Mouse (Mus musculus): Measurements from ENCODE around the gene Stxbp3.

DNA sequence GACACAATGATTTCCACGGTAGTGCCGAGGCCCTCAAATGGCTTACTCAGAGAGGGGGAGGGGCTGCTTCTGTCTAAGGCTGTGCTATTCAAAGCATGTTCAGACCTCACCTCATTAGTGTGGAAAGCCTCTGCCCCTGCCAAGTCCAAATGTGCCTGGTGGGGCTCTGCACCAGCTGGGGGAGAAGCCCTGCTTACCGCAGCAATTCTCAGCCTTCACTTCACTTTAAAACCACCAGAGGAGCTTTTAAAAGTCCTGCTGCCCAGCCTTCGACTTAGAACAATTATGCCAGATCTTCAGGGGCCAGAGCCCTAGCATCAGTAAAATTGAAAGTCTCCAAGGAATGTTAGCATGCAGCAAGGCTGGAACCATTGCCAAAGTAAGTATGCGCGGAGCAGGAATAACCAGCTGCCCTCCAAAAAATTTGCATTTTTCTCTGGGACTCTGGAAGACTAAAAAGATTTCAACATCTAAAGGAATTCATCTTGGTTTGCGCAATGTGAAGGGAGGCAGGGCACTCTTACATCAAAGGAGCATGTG is 18.0 kb upstream of the Stxbp3 start:
- TF ChIP-seq CTCF (IDR thresholded peaks at IDR 0.05; ENCODE audit: borderline replicate concordance, insufficient read depth, low read depth, low read length) (no peak), POLR2A (IDR thresholded peaks at IDR 0.05; ENCODE audit: borderline replicate concordance, insufficient read depth, low read length) (no peak)
